Mouse (Mus musculus) brain, embryonic 18.5 days (tissue): ENCODE measurements around the gene Coro7.

Experiments
- DNase-seq: peaks from one replicate; pipeline ENCODE4 v3.0.0-alpha.2; 2012; ENCODE audit warnings: low read depth, low spot score

Coro7 gene

GRCm38 (mm10) chr16:4615297-4615696 is 64.3 kb downstream of the Coro7 start:
- DNase-seq: no peak

GRCm38 (mm10) chr16:4614639-4615038 is 64.9 kb downstream of the Coro7 start:
- DNase-seq: no peak

- DNase-seq: no peak
Observed at GRCm38 (mm10) chr16:4613736-4614135, 65.8 kb downstream of the Coro7 start.

GRCm38 (mm10) chr16:4611676-4612075 is 67.9 kb downstream of the Coro7 start:
- no peak for DNase-seq

- no peak for DNase-seq
Observed at GRCm38 (mm10) chr16:4611193-4611592, 68.4 kb downstream of the Coro7 start.

GRCm38 (mm10) chr16:4608532-4609059 is 71.0 kb downstream of the Coro7 start:
- DNase-seq: no peak

GRCm38 (mm10) chr16:4607818-4608531 is 71.6 kb downstream of the Coro7 start:
- DNase-seq: no peak

- no peak for DNase-seq
Observed at GRCm38 (mm10) chr16:4606431-4607084, 73.0 kb downstream of the Coro7 start.

GRCm38 (mm10) chr16:4605514-4606131 is 74.0 kb downstream of the Coro7 start:
- no peak for DNase-seq

GRCm38 (mm10) chr16:4604293-4604837 is 75.2 kb downstream of the Coro7 start:
- DNase-seq: no peak

GRCm38 (mm10) chr16:4603453-4603837 is 76.1 kb downstream of the Coro7 start:
- DNase-seq: no peak

GRCm38 (mm10) chr16:4602766-4603452 is 76.7 kb downstream of the Coro7 start:
- no peak for DNase-seq

GRCm38 (mm10) chr16:4602189-4602588 is 77.4 kb downstream of the Coro7 start:
- no peak for DNase-seq

GRCm38 (mm10) chr16:4600701-4601310 is 78.8 kb downstream of the Coro7 start:
- DNase-seq: no peak

- no peak for DNase-seq
Observed at GRCm38 (mm10) chr16:4599616-4600015, 80.0 kb downstream of the Coro7 start.

- no peak for DNase-seq
Observed at GRCm38 (mm10) chr16:4598891-4599543, 80.6 kb downstream of the Coro7 start.

GRCm38 (mm10) chr16:4598041-4598440 is 81.5 kb downstream of the Coro7 start:
- no peak for DNase-seq

- DNase-seq: no peak
Observed at GRCm38 (mm10) chr16:4597296-4597695, 82.3 kb downstream of the Coro7 start.

- DNase-seq: no peak
Observed at GRCm38 (mm10) chr16:4596836-4597235, 82.7 kb downstream of the Coro7 start.

- DNase-seq: no peak
Observed at GRCm38 (mm10) chr16:4596141-4596728, 83.3 kb downstream of the Coro7 start.
